9 mouse cellular contexts compared by ENCODE assay signal in genomic region chr14:62226576-62227047, GRCm38 (mm10).
A peak's percentile ranks its signal among the peaks of the same experiment; 100 is the strongest.
DNase-seq lines count a peak whose midpoint lies in the region; ATAC-seq lines count a peak whose summit lies in the region.
"Had no signal": no experiment of that assay in that cellular context is flagged by ENCODE, and none has a peak within 500 bp of the region (broad histone marks: within the 10 kb centered on the region; RNA-seq: fewer than 3 reads in every experiment).

No protein-coding gene starts in this region.

- H3K27ac ChIP-seq in embryonic facial prominence, embryonic 11.5 days (replicated peaks; ENCODE audit: low read depth, low read length): no peak overlapping the region
- no peak overlapping the region for H3K27ac ChIP-seq in embryonic facial prominence, embryonic 10.5 days (replicated peaks)
- H3K27ac ChIP-seq: heart, embryonic 13.5 days had no signal

- H3K9ac ChIP-seq in embryonic facial prominence, embryonic 11.5 days (replicated peaks; ENCODE audit: low read length): no peak overlapping the region
- H3K9ac ChIP-seq: heart, embryonic 13.5 days had no signal

- H3K4me2 ChIP-seq in embryonic facial prominence, embryonic 11.5 days (ENCODE audit: low read depth, low read length): no peak overlapping the region
- H3K4me2 ChIP-seq: heart, embryonic 13.5 days had no signal

- H3K4me3 ChIP-seq in embryonic facial prominence, embryonic 11.5 days (ENCODE audit: low read depth, low read length): no peak overlapping the region
- H3K4me3 ChIP-seq in embryonic facial prominence, embryonic 10.5 days: no peak overlapping the region
- H3K4me3 ChIP-seq: heart, embryonic 13.5 days had no signal

- no peak for ATAC-seq in embryonic facial prominence, embryonic 11.5 days (replicated peaks; ENCODE audit: insufficient number of reproducible peaks, low FRiP score, low TSS enrichment, low read depth)

- intact Hi-C loops in left cerebral cortex, postnatal 10 days (cut with DNase I): loop anchor here (10.0 kb wide), 1 partner anchor 142 kb away; no protein-coding TSS in a partner anchor

- DNase-seq in embryonic facial prominence, embryonic 11.5 days (ENCODE audit: low spot score): peak; percentile 38
- DNase-seq in embryonic facial prominence, embryonic 10.5 days (ENCODE audit: low spot score): no peak
- peak; percentile 15 for DNase-seq in retina, postnatal 1 day
- DNase-seq in retina, embryonic 14.5 days (ENCODE audit: low spot score): no peak
- peak; percentile 21 to 32 for DNase-seq in frontal cortex, postnatal 10 days (ENCODE audit: low spot score in 2 of 2)
- peak; percentile 49 to 56 for DNase-seq in left cerebral cortex, postnatal 10 days (ENCODE audit: extremely low spot score in 1 of 2, low spot score in 2 of 2)
- DNase-seq in yolk sac, embryonic 10.5 days (ENCODE audit: low spot score): peak; percentile 17
- no peak for DNase-seq in urinary bladder, postnatal 4 days (ENCODE audit: low spot score in 2 of 2)

- no peaks in the 10 kb centered on the region for H3K36me3 ChIP-seq in embryonic facial prominence, embryonic 11.5 days (replicated peaks; ENCODE audit: control insufficient read depth, insufficient read depth, low read depth, low read length)
- no peaks in the 10 kb centered on the region for H3K36me3 ChIP-seq in embryonic facial prominence, embryonic 10.5 days (replicated peaks)
- H3K36me3 ChIP-seq: heart, embryonic 13.5 days had no signal

- WGBS in embryonic facial prominence, embryonic 11.5 days: 77% methylated on average over 11 of the region's 11 CpGs
- 74% methylated on average over 11 of the region's 11 CpGs for WGBS in embryonic facial prominence, embryonic 10.5 days

- no peaks in the 10 kb centered on the region for H3K27me3 ChIP-seq in embryonic facial prominence, embryonic 11.5 days (ENCODE audit: control insufficient read depth, insufficient read depth, low read length)
- H3K27me3 ChIP-seq in embryonic facial prominence, embryonic 10.5 days (replicated peaks; ENCODE audit: low read depth, poor library complexity, severe bottlenecking): no peaks in the 10 kb centered on the region
- H3K27me3 ChIP-seq: heart, embryonic 13.5 days had no signal

- no peaks in the 10 kb centered on the region for H3K9me3 ChIP-seq in embryonic facial prominence, embryonic 11.5 days (replicated peaks; ENCODE audit: control insufficient read depth, low read length)
- H3K9me3 ChIP-seq in embryonic facial prominence, embryonic 10.5 days: no peaks in the 10 kb centered on the region
- H3K9me3 ChIP-seq: heart, embryonic 13.5 days had no signal

- H3K4me1 ChIP-seq in embryonic facial prominence, embryonic 11.5 days (ENCODE audit: control insufficient read depth, insufficient read depth, low read length): no peaks in the 10 kb centered on the region
- H3K4me1 ChIP-seq in embryonic facial prominence, embryonic 10.5 days: peaks cover 8% of the 10 kb centered on the region; the same call in 1 of the 2 replicates
- H3K4me1 ChIP-seq: heart, embryonic 13.5 days had no signal

Comparison
In these comparisons a context has a peak if more than half of its experiments do, and no peak if none do; other contexts are left out.
1. DNase-seq: peak in embryonic facial prominence, embryonic 11.5 days (single experiment), retina, postnatal 1 day (single experiment), frontal cortex, postnatal 10 days (2 of 2), left cerebral cortex, postnatal 10 days (2 of 2) and yolk sac, embryonic 10.5 days (single experiment); none in embryonic facial prominence, embryonic 10.5 days (single experiment), retina, embryonic 14.5 days (single experiment) and urinary bladder, postnatal 4 days (0 of 2).